Mouse (Mus musculus): ENCODE data around the gene Syde2. TPM values are rescaled to one million over a fixed set of nuclear protein-coding genes. Genes with fewer than 3 reads are reported as not detected.
A peak's percentile ranks its signal among the peaks of the same experiment; 100 is the strongest.

Syde2 gene
- total and polyA plus RNA-seq, 3 experiments = 7.5 to 15.8 (median 13.8) TPM

- H3K36me3 ChIP-seq (ENCODE audit: control insufficient read depth, insufficient read depth, low read length) = peaks cover 15% of the 10 kb centered on the region
- no peak for TF ChIP-seq CTCF (IDR thresholded peaks at IDR 0.05)
- TF ChIP-seq POLR2A (IDR thresholded peaks at IDR 0.05; ENCODE audit: insufficient read depth, low read depth, low read length) = no peak
- TF ChIP-seq EP300 (IDR thresholded peaks at IDR 0.05; ENCODE audit: insufficient read depth, low read depth, low read length) = no peak
- no peak overlapping the region for H3K9ac ChIP-seq (ENCODE audit: low read depth, low read length)
- peaks cover 8% of the 10 kb centered on the region for H3K4me1 ChIP-seq (ENCODE audit: control insufficient read depth, insufficient read depth, low read length)
- peaks cover under 1% of the 10 kb centered on the region; the same call in 1 of the 2 replicates for H3K79me2 ChIP-seq (replicated peaks; ENCODE audit: control insufficient read depth, insufficient read depth, low read length)
- WGBS = 59% methylated on average over 7 of the region's 7 CpGs
- intact Hi-C loops (cut with DNase I) = no loop called here
- H3K4me3 ChIP-seq = no peak overlapping the region
- H3K27me3 ChIP-seq (ENCODE audit: control insufficient read depth, insufficient read depth, low read length) = no peaks in the 10 kb centered on the region
- no peak for DNase-seq
- H3K27ac ChIP-seq = no peak overlapping the region
Observed at GRCm38 (mm10) chr3:145944348-145944747, 43.3 kb upstream of the Syde2 start.

GRCm38 (mm10) chr3:145945904-145946303 lies 41.8 kb upstream of the Syde2 start:
- peaks cover 8% of the 10 kb centered on the region for H3K36me3 ChIP-seq (ENCODE audit: control insufficient read depth, insufficient read depth, low read length)
- TF ChIP-seq POLR2A (IDR thresholded peaks at IDR 0.05; ENCODE audit: insufficient read depth, low read depth, low read length) (no peak), CTCF (IDR thresholded peaks at IDR 0.05) (no peak), EP300 (IDR thresholded peaks at IDR 0.05; ENCODE audit: insufficient read depth, low read depth, low read length) (no peak)
- intact Hi-C loops (cut with DNase I) = no loop called here
- 72% methylated on average over 3 of the region's 3 CpGs for WGBS
- H3K79me2 ChIP-seq (replicated peaks; ENCODE audit: control insufficient read depth, insufficient read depth, low read length) = no peaks in the 10 kb centered on the region
- no peak for DNase-seq
- H3K27ac ChIP-seq = no peak overlapping the region
- no peak overlapping the region for H3K9ac ChIP-seq (ENCODE audit: low read depth, low read length)
- peaks cover 7% of the 10 kb centered on the region for H3K4me1 ChIP-seq (ENCODE audit: control insufficient read depth, insufficient read depth, low read length)
- H3K27me3 ChIP-seq (ENCODE audit: control insufficient read depth, insufficient read depth, low read length) = no peaks in the 10 kb centered on the region
- no peak overlapping the region for H3K4me3 ChIP-seq

DNA sequence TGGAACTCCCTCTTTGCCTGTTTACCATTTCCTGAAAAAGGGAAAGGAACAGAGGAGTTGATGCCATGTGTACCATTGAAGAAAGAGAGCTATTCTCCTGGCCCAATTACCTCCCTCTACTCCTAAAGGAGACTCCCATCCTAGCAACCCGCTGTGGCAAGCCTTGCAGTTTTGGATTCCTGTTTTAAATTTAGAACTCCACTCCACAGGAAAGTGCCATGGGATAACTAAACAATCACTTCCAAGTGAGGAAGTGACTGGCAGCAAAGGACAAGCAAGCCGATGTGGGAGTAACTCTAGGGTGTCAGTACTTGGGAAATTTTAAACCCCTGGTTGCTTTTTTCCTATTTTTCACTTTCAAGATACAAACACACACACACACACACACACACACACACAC lies 41.0 kb upstream of the Syde2 start:
- no peak overlapping the region for H3K9ac ChIP-seq (ENCODE audit: low read depth, low read length)
- TF ChIP-seq EP300 (IDR thresholded peaks at IDR 0.05; ENCODE audit: insufficient read depth, low read depth, low read length) (no peak), POLR2A (IDR thresholded peaks at IDR 0.05; ENCODE audit: insufficient read depth, low read depth, low read length) (no peak), CTCF (IDR thresholded peaks at IDR 0.05) (no peak)
- WGBS = 10% methylated on average over 2 of the region's 2 CpGs
- intact Hi-C loops (cut with DNase I) = no loop called here
- H3K4me3 ChIP-seq = no peak overlapping the region
- H3K79me2 ChIP-seq (replicated peaks; ENCODE audit: control insufficient read depth, insufficient read depth, low read length) = no peaks in the 10 kb centered on the region
- no peaks in the 10 kb centered on the region for H3K27me3 ChIP-seq (ENCODE audit: control insufficient read depth, insufficient read depth, low read length)
- H3K36me3 ChIP-seq (ENCODE audit: control insufficient read depth, insufficient read depth, low read length) = peaks cover 6% of the 10 kb centered on the region
- no peak for DNase-seq
- H3K4me1 ChIP-seq (ENCODE audit: control insufficient read depth, insufficient read depth, low read length) = peaks cover 5% of the 10 kb centered on the region
- no peak overlapping the region; the same call in 1 of the 2 replicates for H3K27ac ChIP-seq

- 53% methylated on average over 6 of the region's 6 CpGs for WGBS
- Histone ChIP-seq H3K79me2 (replicated peaks; ENCODE audit: control insufficient read depth, insufficient read depth, low read length) (no peaks in the 10 kb centered on the region), H3K4me3 (no peak overlapping the region), H3K4me1 (ENCODE audit: control insufficient read depth, insufficient read depth, low read length) (peaks cover 4% of the 10 kb centered on the region), H3K27ac (no peak overlapping the region), H3K36me3 (ENCODE audit: control insufficient read depth, insufficient read depth, low read length) (peaks cover 3% of the 10 kb centered on the region), H3K27me3 (ENCODE audit: control insufficient read depth, insufficient read depth, low read length) (no peaks in the 10 kb centered on the region), H3K9ac (ENCODE audit: low read depth, low read length) (no peak overlapping the region)
- intact Hi-C loops (cut with DNase I) = no loop called here
- TF ChIP-seq EP300 (IDR thresholded peaks at IDR 0.05; ENCODE audit: insufficient read depth, low read depth, low read length) = no peak
- no peak for TF ChIP-seq POLR2A (IDR thresholded peaks at IDR 0.05; ENCODE audit: insufficient read depth, low read depth, low read length)
- TF ChIP-seq CTCF (IDR thresholded peaks at IDR 0.05) = no peak
- DNase-seq = no peak
Observed at GRCm38 (mm10) chr3:145947539-145948204, 40.0 kb upstream of the Syde2 start.

DNA sequence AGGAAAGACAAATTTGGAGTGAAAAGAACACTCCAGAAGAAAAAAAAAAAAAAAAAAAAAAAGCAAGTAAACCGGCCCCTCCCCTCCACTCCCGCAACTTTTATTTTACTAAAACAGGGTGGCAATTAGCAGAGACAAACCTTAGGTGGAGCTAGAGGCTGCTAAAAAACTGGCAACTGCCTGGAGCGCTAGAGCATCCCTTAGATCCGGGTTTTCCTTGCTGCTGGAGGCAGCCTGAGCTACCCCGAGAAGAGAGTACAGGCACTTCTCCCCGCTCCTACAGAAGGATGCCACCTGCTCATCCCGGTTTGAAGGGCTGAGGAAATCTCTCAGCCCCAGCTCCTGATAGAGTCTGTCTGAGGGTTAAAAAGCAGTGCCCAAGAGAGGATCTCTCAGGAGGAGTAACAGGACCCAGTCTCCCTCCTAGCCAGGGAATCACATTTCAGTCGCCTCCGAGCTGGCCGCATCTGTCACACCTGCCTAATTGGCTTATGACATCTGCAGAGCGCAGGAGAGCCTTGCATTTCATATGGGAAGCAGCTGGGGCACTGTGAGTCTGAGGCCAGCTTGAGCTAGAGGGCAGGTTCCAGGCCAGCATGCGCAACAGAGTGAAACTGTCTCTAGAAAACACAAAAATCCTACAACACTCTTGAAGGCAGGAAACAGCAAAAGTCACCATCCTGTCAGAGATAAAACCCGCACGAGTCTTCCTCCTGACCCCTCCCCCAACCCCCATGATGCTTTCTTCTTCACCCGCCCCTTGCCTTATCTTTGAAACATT lies 37.4 kb upstream of the Syde2 start:
- H3K9ac ChIP-seq (ENCODE audit: low read depth, low read length) = no peak overlapping the region
- TF ChIP-seq CTCF (IDR thresholded peaks at IDR 0.05) = peak; percentile 72
- TF ChIP-seq POLR2A (IDR thresholded peaks at IDR 0.05; ENCODE audit: insufficient read depth, low read depth, low read length) = no peak
- peak; percentile 68; the same call in 1 of the 2 replicates for TF ChIP-seq EP300 (IDR thresholded peaks at IDR 0.05; ENCODE audit: insufficient read depth, low read depth, low read length)
- H3K27ac ChIP-seq = no peak overlapping the region
- 10% methylated on average over 15 of the region's 15 CpGs for WGBS
- peaks cover 4% of the 10 kb centered on the region for H3K4me1 ChIP-seq (ENCODE audit: control insufficient read depth, insufficient read depth, low read length)
- no peaks in the 10 kb centered on the region for H3K79me2 ChIP-seq (replicated peaks; ENCODE audit: control insufficient read depth, insufficient read depth, low read length)
- peak; percentile 47 to 51 for DNase-seq
- H3K4me3 ChIP-seq = no peak overlapping the region
- H3K27me3 ChIP-seq (ENCODE audit: control insufficient read depth, insufficient read depth, low read length) = no peaks in the 10 kb centered on the region
- no peaks in the 10 kb centered on the region; the same call in 1 of the 2 replicates for H3K36me3 ChIP-seq (ENCODE audit: control insufficient read depth, insufficient read depth, low read length)
- intact Hi-C loops (cut with DNase I) = loop anchor here (1.0 to 5.0 kb wide), 5 partner anchors 37 to 229 kb away; partner anchors contain the start of gene Syde2

- no peak for TF ChIP-seq CTCF (IDR thresholded peaks at IDR 0.05)
- no peak for TF ChIP-seq POLR2A (IDR thresholded peaks at IDR 0.05; ENCODE audit: insufficient read depth, low read depth, low read length)
- no peak for TF ChIP-seq EP300 (IDR thresholded peaks at IDR 0.05; ENCODE audit: insufficient read depth, low read depth, low read length)
- 33% methylated on average over 5 of the region's 5 CpGs for WGBS
- intact Hi-C loops (cut with DNase I) = loop anchor here (1.0 to 5.0 kb wide), 5 partner anchors 37 to 229 kb away; partner anchors contain the start of gene Syde2
- no peak for DNase-seq
- Histone ChIP-seq H3K4me3 (no peak overlapping the region), H3K36me3 (ENCODE audit: control insufficient read depth, insufficient read depth, low read length) (no peaks in the 10 kb centered on the region; the same call in 1 of the 2 replicates), H3K79me2 (replicated peaks; ENCODE audit: control insufficient read depth, insufficient read depth, low read length) (no peaks in the 10 kb centered on the region), H3K27ac (no peak overlapping the region), H3K9ac (ENCODE audit: low read depth, low read length) (no peak overlapping the region), H3K27me3 (ENCODE audit: control insufficient read depth, insufficient read depth, low read length) (no peaks in the 10 kb centered on the region), H3K4me1 (ENCODE audit: control insufficient read depth, insufficient read depth, low read length) (peaks cover 4% of the 10 kb centered on the region)
Observed at GRCm38 (mm10) chr3:145950815-145951130, 36.9 kb upstream of the Syde2 start.
